Comparison of ENCODE assay signal across 12 mouse cellular contexts in the genomic region with DNA sequence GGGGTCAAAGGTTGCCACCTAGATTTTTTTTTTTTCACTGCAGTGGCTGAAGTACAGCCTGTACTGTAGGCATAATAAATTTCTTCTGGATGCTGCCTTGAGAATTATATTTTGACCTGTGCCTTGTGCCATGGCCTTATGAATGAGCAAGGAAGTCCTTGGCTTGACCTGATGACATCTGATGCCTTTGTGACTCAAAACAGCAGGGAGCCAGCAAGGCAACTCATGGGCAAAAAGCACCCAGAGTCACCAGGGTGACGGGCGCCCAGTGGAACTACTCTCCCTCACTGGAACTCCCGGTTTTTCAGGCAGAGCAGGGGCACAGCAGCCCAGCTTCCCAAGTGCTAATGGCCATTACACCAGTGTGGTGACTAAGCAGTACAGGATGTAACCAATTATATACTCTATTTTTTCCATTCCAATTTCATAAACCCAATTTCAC. TPM values are rescaled to one million over a fixed set of nuclear protein-coding genes. Genes with fewer than 3 reads are reported as not detected.
A peak's percentile ranks its signal among the peaks of the same experiment; 100 is the strongest.
DNase-seq lines count a peak whose midpoint lies in the region.
"Had no signal": no experiment of that assay in that cellular context is flagged by ENCODE, and none has a peak within 500 bp of the region (broad histone marks: within the 10 kb centered on the region; RNA-seq: fewer than 3 reads in every experiment).

No protein-coding gene starts in this region.

- peak; percentile 35 for DNase-seq in gastrocnemius, adult 18-20 months (ENCODE audit: low spot score)
- DNase-seq in gastrocnemius, postnatal 14 days: no peak
- DNase-seq in lung, postnatal 25 days (ENCODE audit: low spot score): peak; percentile 51
- DNase-seq in lung, postnatal 10 days: no peak
- DNase-seq in kidney, postnatal 14 days: peak; percentile 50
- peak; percentile 52 to 74 for DNase-seq in urinary bladder, postnatal 36 days (ENCODE audit: low spot score in 2 of 2)
- DNase-seq in right cerebral cortex, postnatal 14 days: no peak
- no peak for DNase-seq in heart, postnatal 25 days (ENCODE audit: low spot score)
- DNase-seq: B cell, adult 2 months; cerebellum, adult 2 months; embryo, embryonic 11 days; lung, postnatal 36 days had no signal

- intact Hi-C loops in gastrocnemius, postnatal 14 days (cut with DNase I; ENCODE audit: low total_unique reads): no loop called here
- intact Hi-C loops in heart, postnatal 25 days (cut with DNase I): no loop called here

RNA-seq across cellular contexts. Expression of a gene that starts 45.4 kb away (rescaled TPM):
- 10 to 100 TPM; 23.3 to 29.8 TPM for total RNA-seq in gastrocnemius, adult 18-20 months (2021)
- 10 to 100 TPM; 22.8 to 45.1 TPM for total RNA-seq in gastrocnemius, postnatal 14 days (2021)
- total RNA-seq in heart, postnatal 25 days (2021): 10 to 100 TPM; 69.7 to 90.2 TPM

Comparison
In these comparisons a context has a peak if more than half of its experiments do, and no peak if none do; other contexts are left out.
1. DNase-seq: peak in gastrocnemius, adult 18-20 months (single experiment), lung, postnatal 25 days (single experiment), kidney, postnatal 14 days (single experiment) and urinary bladder, postnatal 36 days (2 of 2); none in gastrocnemius, postnatal 14 days (single experiment), lung, postnatal 10 days (single experiment), right cerebral cortex, postnatal 14 days (single experiment) and heart, postnatal 25 days (single experiment).